Mouse (Mus musculus): ENCODE data around the gene Gm4894. TPM values are rescaled to one million over a fixed set of nuclear protein-coding genes. Genes with fewer than 3 reads are reported as not detected.
A peak's percentile ranks its signal among the peaks of the same experiment; 100 is the strongest.

The Gm4894 gene
- polyA plus RNA-seq (2015; fragmentation: Nextera tagmentation; extraction: Ambion mirVana) = not detected in 2 replicates

GRCm38 (mm10) chr9:49250231-49250630 lies at the start of gene Gm4894:
Gene Gm4894 (plus strand): TSS chr9:49250531.
- ATAC-seq (ENCODE audit: borderline replicate concordance, extremely low read depth, low FRiP score, low TSS enrichment) = no peak
- no peaks in the 10 kb centered on the region for H3K4me1 ChIP-seq
- no peaks in the 10 kb centered on the region for H3K9me3 ChIP-seq
- no peak within 1 kb of the TSS for H3K27ac ChIP-seq
- H3K4me2 ChIP-seq = no peak within 1 kb of the TSS
- no peak within 1 kb of the TSS for H3K9ac ChIP-seq
- no peaks in the 10 kb centered on the region for H3K36me3 ChIP-seq
- no peak within 1 kb of the TSS for H3K4me3 ChIP-seq
- WGBS = 51% methylated on average over 6 of the region's 6 CpGs
- H3K27me3 ChIP-seq = no peaks in the 10 kb centered on the region

GRCm38 (mm10) chr9:49206331-49206730 lies 44.0 kb upstream of the Gm4894 start:
- no peak overlapping the region for H3K27ac ChIP-seq
- ATAC-seq (ENCODE audit: borderline replicate concordance, extremely low read depth, low FRiP score, low TSS enrichment) = no peak; the same call in 1 of the 2 replicates
- H3K9me3 ChIP-seq = no peaks in the 10 kb centered on the region
- no peaks in the 10 kb centered on the region for H3K36me3 ChIP-seq
- no peak overlapping the region for H3K9ac ChIP-seq
- H3K27me3 ChIP-seq = no peaks in the 10 kb centered on the region
- H3K4me2 ChIP-seq = peak overlapping the region; percentile 29
- WGBS = 14% methylated on average over 15 of the region's 15 CpGs
- no peaks in the 10 kb centered on the region for H3K4me1 ChIP-seq
- H3K4me3 ChIP-seq = no peak overlapping the region

GRCm38 (mm10) chr9:49211493-49211892 lies 38.8 kb upstream of the Gm4894 start:
- no peak overlapping the region for H3K4me2 ChIP-seq
- H3K4me1 ChIP-seq = no peaks in the 10 kb centered on the region
- no peak for ATAC-seq (ENCODE audit: borderline replicate concordance, extremely low read depth, low FRiP score, low TSS enrichment)
- H3K27ac ChIP-seq = no peak overlapping the region
- H3K36me3 ChIP-seq = no peaks in the 10 kb centered on the region
- H3K9me3 ChIP-seq = no peaks in the 10 kb centered on the region
- H3K4me3 ChIP-seq = no peak overlapping the region
- no peaks in the 10 kb centered on the region for H3K27me3 ChIP-seq
- WGBS = 58% methylated on average over 1 of the region's 1 CpGs
- no peak overlapping the region for H3K9ac ChIP-seq

GRCm38 (mm10) chr9:49214734-49215133 lies 35.6 kb upstream of the Gm4894 start:
- 30% methylated on average over 2 of the region's 2 CpGs for WGBS
- no peaks in the 10 kb centered on the region for H3K9me3 ChIP-seq

GRCm38 (mm10) chr9:49217626-49218607 lies 32.4 kb upstream of the Gm4894 start:
- no peaks in the 10 kb centered on the region for H3K36me3 ChIP-seq
- ATAC-seq (ENCODE audit: borderline replicate concordance, extremely low read depth, low FRiP score, low TSS enrichment) = no peak
- no peaks in the 10 kb centered on the region for H3K4me1 ChIP-seq
- H3K4me2 ChIP-seq = no peak overlapping the region
- H3K4me3 ChIP-seq = no peak overlapping the region
- H3K27ac ChIP-seq = no peak overlapping the region
- WGBS = 80% methylated on average over 20 of the region's 20 CpGs
- H3K9me3 ChIP-seq = no peaks in the 10 kb centered on the region
- H3K27me3 ChIP-seq = no peaks in the 10 kb centered on the region
- H3K9ac ChIP-seq = no peak overlapping the region

More at GRCm38 (mm10) chr9:49214734-49215133, 35.6 kb upstream of the Gm4894 start:
- no peak overlapping the region for H3K9ac ChIP-seq
- no peak overlapping the region for H3K4me3 ChIP-seq
- H3K36me3 ChIP-seq = no peaks in the 10 kb centered on the region
- H3K27me3 ChIP-seq = no peaks in the 10 kb centered on the region
- no peak for ATAC-seq (ENCODE audit: borderline replicate concordance, extremely low read depth, low FRiP score, low TSS enrichment)
- no peak overlapping the region for H3K4me2 ChIP-seq
- H3K4me1 ChIP-seq = no peaks in the 10 kb centered on the region
- H3K27ac ChIP-seq = no peak overlapping the region

- Histone ChIP-seq H3K4me1 (no peaks in the 10 kb centered on the region), H3K36me3 (no peaks in the 10 kb centered on the region), H3K4me2 (no peak overlapping the region), H3K27ac (no peak overlapping the region), H3K4me3 (no peak overlapping the region), H3K9me3 (no peaks in the 10 kb centered on the region), H3K27me3 (no peaks in the 10 kb centered on the region), H3K9ac (no peak overlapping the region)
- 58% methylated on average over 10 of the region's 10 CpGs for WGBS
- no peak for ATAC-seq (ENCODE audit: borderline replicate concordance, extremely low read depth, low FRiP score, low TSS enrichment)
These were observed 25.8 kb upstream of the Gm4894 start for GRCm38 (mm10) chr9:49224488-49224887.

GRCm38 (mm10) chr9:49227442-49227841 lies 22.9 kb upstream of the Gm4894 start:
- 69% methylated on average over 9 of the region's 9 CpGs for WGBS
- no peaks in the 10 kb centered on the region for H3K36me3 ChIP-seq

GRCm38 (mm10) chr9:49229054-49229453 lies 21.3 kb upstream of the Gm4894 start:
- Histone ChIP-seq H3K27me3 (no peaks in the 10 kb centered on the region), H3K36me3 (no peaks in the 10 kb centered on the region), H3K9me3 (no peaks in the 10 kb centered on the region), H3K4me3 (no peak overlapping the region), H3K9ac (no peak overlapping the region), H3K27ac (no peak overlapping the region), H3K4me1 (no peaks in the 10 kb centered on the region), H3K4me2 (no peak overlapping the region)
- WGBS = 71% methylated on average over 2 of the region's 2 CpGs
- ATAC-seq (ENCODE audit: borderline replicate concordance, extremely low read depth, low FRiP score, low TSS enrichment) = no peak

More at GRCm38 (mm10) chr9:49227442-49227841, 22.9 kb upstream of the Gm4894 start:
- no peaks in the 10 kb centered on the region for H3K27me3 ChIP-seq
- ATAC-seq (ENCODE audit: borderline replicate concordance, extremely low read depth, low FRiP score, low TSS enrichment) = no peak
- no peaks in the 10 kb centered on the region for H3K4me1 ChIP-seq
- H3K9ac ChIP-seq = no peak overlapping the region
- H3K9me3 ChIP-seq = no peaks in the 10 kb centered on the region
- no peak overlapping the region for H3K4me3 ChIP-seq
- no peak overlapping the region for H3K27ac ChIP-seq
- H3K4me2 ChIP-seq = no peak overlapping the region

- no peak overlapping the region for H3K9ac ChIP-seq
- no peaks in the 10 kb centered on the region for H3K36me3 ChIP-seq
- no peaks in the 10 kb centered on the region for H3K4me1 ChIP-seq
- WGBS = 24% methylated on average over 7 of the region's 7 CpGs
- no peaks in the 10 kb centered on the region for H3K27me3 ChIP-seq
- H3K4me2 ChIP-seq = no peak overlapping the region
- H3K9me3 ChIP-seq = no peaks in the 10 kb centered on the region
- no peak overlapping the region for H3K4me3 ChIP-seq
- no peak overlapping the region for H3K27ac ChIP-seq
- no peak for ATAC-seq (ENCODE audit: borderline replicate concordance, extremely low read depth, low FRiP score, low TSS enrichment)
These were observed 3.5 kb upstream of the Gm4894 start for GRCm38 (mm10) chr9:49246839-49247238.

- no peak overlapping the region for H3K4me2 ChIP-seq
- no peaks in the 10 kb centered on the region for H3K4me1 ChIP-seq
- no peaks in the 10 kb centered on the region for H3K27me3 ChIP-seq
- no peaks in the 10 kb centered on the region for H3K36me3 ChIP-seq
- WGBS = 66% methylated on average over 7 of the region's 7 CpGs
- H3K27ac ChIP-seq = no peak overlapping the region
- H3K9me3 ChIP-seq = no peaks in the 10 kb centered on the region
- no peak overlapping the region for H3K4me3 ChIP-seq
- ATAC-seq (ENCODE audit: borderline replicate concordance, extremely low read depth, low FRiP score, low TSS enrichment) = no peak
- H3K9ac ChIP-seq = no peak overlapping the region
These were observed 18.6 kb downstream of the Gm4894 start for GRCm38 (mm10) chr9:49268949-49269348.

- Histone ChIP-seq H3K4me3 (no peak overlapping the region), H3K27ac (no peak overlapping the region), H3K36me3 (no peaks in the 10 kb centered on the region), H3K9ac (no peak overlapping the region), H3K4me2 (no peak overlapping the region), H3K9me3 (no peaks in the 10 kb centered on the region), H3K27me3 (no peaks in the 10 kb centered on the region), H3K4me1 (peaks cover 17% of the 10 kb centered on the region; the same call in 1 of the 2 replicates)
- WGBS = 67% methylated on average over 7 of the region's 7 CpGs
- no peak for ATAC-seq (ENCODE audit: borderline replicate concordance, extremely low read depth, low FRiP score, low TSS enrichment)
These were observed 23.2 kb downstream of the Gm4894 start for GRCm38 (mm10) chr9:49273566-49273965.

- peak; percentile 70; the same call in 1 of the 2 replicates for ATAC-seq (ENCODE audit: borderline replicate concordance, extremely low read depth, low FRiP score, low TSS enrichment)
- H3K36me3 ChIP-seq = no peaks in the 10 kb centered on the region
- H3K4me2 ChIP-seq = no peak overlapping the region
- peak overlapping the region; percentile 11; the same call in 1 of the 2 replicates for H3K27ac ChIP-seq
- H3K4me1 ChIP-seq = peaks cover 17% of the 10 kb centered on the region; the same call in 1 of the 2 replicates
- 34% methylated on average over 4 of the region's 4 CpGs for WGBS
- H3K4me3 ChIP-seq = no peak overlapping the region
- no peak overlapping the region for H3K9ac ChIP-seq
- no peaks in the 10 kb centered on the region for H3K9me3 ChIP-seq
- no peaks in the 10 kb centered on the region for H3K27me3 ChIP-seq
These were observed 25.6 kb downstream of the Gm4894 start for GRCm38 (mm10) chr9:49275976-49276375.
